Mouse (Mus musculus): Measurements from ENCODE around the gene Nsa2. TPM values are rescaled to one million over a fixed set of nuclear protein-coding genes. Genes with fewer than 3 reads are reported as not detected.

Gene Nsa2
- polyA plus RNA-seq, 1 experiment from 2014 or later: 33.0 TPM

Other genes with a start within 250 kb of the Nsa2 start
- gene Gcnt4, start 213.2 kb downstream of the Nsa2 start, polyA plus RNA-seq (2015; fragmentation: Nextera tagmentation; extraction: Ambion mirVana): 0.14 and 0.22 TPM in 2 replicates
- gene 1700029F12Rik, start 103.6 kb downstream of the Nsa2 start, polyA plus RNA-seq (2015; fragmentation: Nextera tagmentation; extraction: Ambion mirVana): not detected in 2 replicates
- gene Fam169a, start 70.7 kb downstream of the Nsa2 start, polyA plus RNA-seq (2015; fragmentation: Nextera tagmentation; extraction: Ambion mirVana): 28.1 and 31.9 TPM in 2 replicates
- 0.69 and 1.4 TPM in 2 replicates for gene Gm6169, start 38.7 kb downstream of the Nsa2 start, polyA plus RNA-seq (2015; fragmentation: Nextera tagmentation; extraction: Ambion mirVana)
- gene Gfm2, start within 50 bp of the Nsa2 start, polyA plus RNA-seq (2015; fragmentation: Nextera tagmentation; extraction: Ambion mirVana): 30.3 and 31.9 TPM in 2 replicates
- 54.1 and 58.5 TPM in 2 replicates for gene Hexb, start 60.4 kb upstream of the Nsa2 start, polyA plus RNA-seq (2015; fragmentation: Nextera tagmentation; extraction: Ambion mirVana)
- 66.3 and 67.6 TPM in 2 replicates for gene Enc1, start 103.2 kb upstream of the Nsa2 start, polyA plus RNA-seq (2015; fragmentation: Nextera tagmentation; extraction: Ambion mirVana)